Mouse (Mus musculus) stomach, postnatal 0 days (tissue): Measurements from ENCODE around the gene Fgfr2. TPM values are rescaled to one million over a fixed set of nuclear protein-coding genes. Genes with fewer than 3 reads are reported as not detected.
A peak's percentile ranks its signal among the peaks of the same experiment; 100 is the strongest.

Source experiments
- ATAC-seq: fragments of 200-750 bp; cut with Nextera tagmentation; 2 replicates; pipeline ENCODE4 v1.8.0; 2017; ENCODE audit not compliant: low FRiP score, low TSS enrichment
- DNase-seq: peaks from one replicate; pipeline ENCODE4 v3.0.0-alpha.2; 2016; ENCODE audit warnings: low spot score
- H3K27ac ChIP-seq: fragments of 300-500 bp; sonication (generic); replicated peaks from 2 replicates; pipeline ENCODE4 v1.5.1; 2014; ENCODE audit warnings: mild to moderate bottlenecking, control low read depth
- H3K27me3 ChIP-seq: fragments of 300-500 bp; sonication (generic); 2 replicates; pipeline ENCODE4 v1.6.1; 2014; ENCODE audit warnings: low read length; ENCODE audit not compliant: control insufficient read depth, insufficient read depth
- H3K36me3 ChIP-seq: fragments of 300-500 bp; sonication (generic); 2 replicates; pipeline ENCODE4 v1.6.1; 2014; ENCODE audit warnings: low read length, mixed read lengths; ENCODE audit not compliant: control insufficient read depth, insufficient read depth
- H3K4me1 ChIP-seq: fragments of 300-500 bp; sonication (generic); replicated peaks from 2 replicates; pipeline ENCODE4 v1.6.1; 2014; ENCODE audit warnings: antibody characterized with exemption; ENCODE audit not compliant: control insufficient read depth, insufficient read depth
- H3K4me2 ChIP-seq: fragments of 300-500 bp; sonication (generic); replicated peaks from 2 replicates; pipeline ENCODE4 v1.6.1; 2014; ENCODE audit warnings: low read depth, mild to moderate bottlenecking, control low read depth, moderate library complexity
- H3K4me3 ChIP-seq: fragments of 300-500 bp; sonication (generic); 2 replicates; pipeline ENCODE4 v1.5.1; 2014; ENCODE audit warnings: low read depth, low read length, control low read depth
- H3K9ac ChIP-seq: fragments of 300-500 bp; sonication (generic); 2 replicates; pipeline ENCODE4 v1.6.1; 2014; ENCODE audit warnings: mild to moderate bottlenecking, low read length, control low read depth, mixed read lengths
- H3K9me3 ChIP-seq: fragments of 300-500 bp; sonication (generic); 2 replicates; pipeline ENCODE4 v1.6.1; 2016; ENCODE audit warnings: low read length; ENCODE audit not compliant: control insufficient read depth
- CTCF ChIP-seq: IDR thresholded peaks from 2 replicates; pipeline ENCODE4 v1.5.1; 2016; ENCODE audit warnings: antibody characterized with exemption, low read depth, mild to moderate bottlenecking, moderate library complexity
- EP300 ChIP-seq: optimal IDR thresholded peaks from 2 replicates; pipeline ENCODE3; 2016; ENCODE audit warnings: antibody characterized with exemption
- WGBS: fragments of 180-500 bp; shearing (Covaris S2); extraction: QIAGEN DNeasy Blood & Tissue Kit; methylation state at CpG from one replicate; pipeline ENCODE4 v1.1.7; 2014; 5-methylcytosine and 5-hydroxymethylcytosine counted together
- polyA plus RNA-seq: library from polyadenylated mRNA; unstranded; fragments of >200 nt; fragmentation: Nextera tagmentation; extraction: Ambion mirVana; gene quantifications from 2 replicates; pipeline ENCODE4 v1.2.1, GENCODE M21; 2015

The Fgfr2 gene
- polyA plus RNA-seq, 1 experiment from 2014 or later, result 60.8 TPM

- Histone ChIP-seq H3K4me2 (no peak overlapping the region), H3K9ac (no peak overlapping the region), H3K36me3 (no peaks in the 10 kb centered on the region), H3K9me3 (no peaks in the 10 kb centered on the region), H3K4me3 (no peak overlapping the region), H3K4me1 (no peaks in the 10 kb centered on the region), H3K27me3 (no peaks in the 10 kb centered on the region), H3K27ac (no peak overlapping the region)
- ATAC-seq (no peak), DNase-seq (no peak)
- TF ChIP-seq CTCF, result no peak
- no peak for TF ChIP-seq EP300
- 74% methylated on average over 7 of the region's 7 CpGs for WGBS
Observed at GRCm38 (mm10) chr7:130864711-130865110, 2258.4 kb downstream of the Fgfr2 start.

GRCm38 (mm10) chr7:130862501-130862900 lies 2260.6 kb downstream of the Fgfr2 start:
- ATAC-seq, result no peak
- H3K4me3 ChIP-seq, result no peak overlapping the region
- no peak overlapping the region for H3K9ac ChIP-seq
- no peak overlapping the region for H3K27ac ChIP-seq
- 38% methylated on average over 1 of the region's 1 CpGs for WGBS
- no peaks in the 10 kb centered on the region for H3K27me3 ChIP-seq
- no peaks in the 10 kb centered on the region for H3K4me1 ChIP-seq
- peak; percentile 60 for DNase-seq
- no peaks in the 10 kb centered on the region for H3K9me3 ChIP-seq
- H3K4me2 ChIP-seq, result no peak overlapping the region
- no peaks in the 10 kb centered on the region for H3K36me3 ChIP-seq
- no peak for TF ChIP-seq EP300
- TF ChIP-seq CTCF, result no peak

GRCm38 (mm10) chr7:130860721-130861142 lies 2262.4 kb downstream of the Fgfr2 start:
- 38% methylated on average over 11 of the region's 11 CpGs for WGBS
- Histone ChIP-seq H3K36me3 (no peaks in the 10 kb centered on the region), H3K4me2 (no peak overlapping the region), H3K27ac (no peak overlapping the region), H3K9ac (no peak overlapping the region), H3K4me1 (no peaks in the 10 kb centered on the region), H3K4me3 (no peak overlapping the region), H3K9me3 (no peaks in the 10 kb centered on the region), H3K27me3 (no peaks in the 10 kb centered on the region)
- no peak for TF ChIP-seq CTCF
- TF ChIP-seq EP300, result no peak
- DNase-seq (no peak), ATAC-seq (no peak)

- DNase-seq (no peak), ATAC-seq (no peak)
- no peak overlapping the region for H3K9ac ChIP-seq
- H3K27ac ChIP-seq, result no peak overlapping the region
- no peak overlapping the region for H3K4me3 ChIP-seq
- 52% methylated on average over 5 of the region's 5 CpGs for WGBS
- no peaks in the 10 kb centered on the region for H3K27me3 ChIP-seq
- no peaks in the 10 kb centered on the region; the same call in 1 of the 2 replicates for H3K4me1 ChIP-seq
- TF ChIP-seq CTCF (no peak), EP300 (no peak)
- no peak overlapping the region for H3K4me2 ChIP-seq
- H3K36me3 ChIP-seq, result no peaks in the 10 kb centered on the region
- no peaks in the 10 kb centered on the region for H3K9me3 ChIP-seq
Observed at GRCm38 (mm10) chr7:130859926-130860325, 2263.2 kb downstream of the Fgfr2 start.

- H3K4me3 ChIP-seq, result no peak overlapping the region
- H3K4me2 ChIP-seq, result no peak overlapping the region
- no peaks in the 10 kb centered on the region for H3K9me3 ChIP-seq
- 74% methylated on average over 6 of the region's 6 CpGs for WGBS
- ATAC-seq (no peak), DNase-seq (no peak)
- H3K27ac ChIP-seq, result no peak overlapping the region
- no peaks in the 10 kb centered on the region for H3K27me3 ChIP-seq
- H3K4me1 ChIP-seq, result no peaks in the 10 kb centered on the region; the same call in 1 of the 2 replicates
- TF ChIP-seq CTCF (no peak), EP300 (no peak)
- H3K9ac ChIP-seq, result no peak overlapping the region
- no peaks in the 10 kb centered on the region for H3K36me3 ChIP-seq
Observed at GRCm38 (mm10) chr7:130857973-130858372, 2265.2 kb downstream of the Fgfr2 start.

- Histone ChIP-seq H3K27me3 (no peaks in the 10 kb centered on the region), H3K27ac (no peak overlapping the region), H3K9me3 (no peaks in the 10 kb centered on the region), H3K4me2 (no peak overlapping the region), H3K9ac (no peak overlapping the region), H3K4me1 (no peaks in the 10 kb centered on the region; the same call in 1 of the 2 replicates), H3K4me3 (no peak overlapping the region), H3K36me3 (no peaks in the 10 kb centered on the region)
- peak; percentile 50; the same call in 1 of the 2 replicates for ATAC-seq
- DNase-seq, result peak; percentile 55
- 28% methylated on average over 3 of the region's 3 CpGs for WGBS
- TF ChIP-seq EP300, result no peak
- no peak for TF ChIP-seq CTCF
Observed at GRCm38 (mm10) chr7:130855681-130856080, 2267.5 kb downstream of the Fgfr2 start.
